Mouse (Mus musculus): ENCODE measurements around the gene Ppp1r13b.

- TF ChIP-seq EP300 (IDR thresholded peaks at IDR 0.05; ENCODE audit: low read depth in 1 of 2, low read length in 2 of 2) (no peak), POLR2A (IDR thresholded peaks at IDR 0.05; ENCODE audit: control insufficient read depth in 1 of 2, insufficient read depth in 1 of 2, low read depth in 1 of 2, low read length in 2 of 2, poor library complexity in 1 of 2) (no peak), CTCF (IDR thresholded peaks at IDR 0.05 in 2 of 3, conservative IDR thresholded peaks at IDR 0.05 in 1 of 3; ENCODE audit: control insufficient read depth in 1 of 3, insufficient read depth in 1 of 3, low read depth in 2 of 3, low read length in 3 of 3, poor library complexity in 1 of 3, severe bottlenecking in 1 of 3) (no peak), GABPA (IDR thresholded peaks at IDR 0.05; ENCODE audit: low read depth, low read length) (no peak), E2F4 (IDR thresholded peaks at IDR 0.05; ENCODE audit: borderline replicate concordance, low read depth, low read length) (no peak), MAZ (IDR thresholded peaks at IDR 0.05; ENCODE audit: low read depth, low read length) (no peak), MYC (IDR thresholded peaks at IDR 0.05; ENCODE audit: low read depth, low read length) (no peak), POLR2AphosphoS2 (IDR thresholded peaks at IDR 0.05; ENCODE audit: low read length) (no peak), MAX (IDR thresholded peaks at IDR 0.05; ENCODE audit: low read length) (no peak)
Measured at GRCm38 (mm10) chr12:111938623-111939177, 30.8 kb upstream of the Ppp1r13b start.

Measured in MEL (cell line).